Mouse (Mus musculus) lung, embryonic 16.5 days (tissue): ENCODE measurements at regions not wholly inside any gene's neighbourhood (a gene's known extent, or its start where the extent isn't known, plus 50 kb on each side); places are given as distances from the start of the nearest gene placed in this dataset.
A peak's percentile ranks its signal among the peaks of the same experiment; 100 is the strongest.

ENCODE experiments used
- ATAC-seq: fragments of 200-750 bp; cut with Nextera tagmentation; 2 replicates; pipeline ENCODE4 v1.8.0; 2017; ENCODE audit warnings: low read depth, mild to moderate bottlenecking, moderate library complexity
- H3K27ac ChIP-seq: fragments of 300-500 bp; sonication (generic); 2 replicates; pipeline ENCODE4 v1.5.1; 2014; ENCODE audit warnings: mild to moderate bottlenecking, control low read depth, low read length
- H3K27me3 ChIP-seq: fragments of 300-500 bp; sonication (generic); 2 replicates; pipeline ENCODE4 v1.6.1; 2014; ENCODE audit warnings: low read depth, low read length, mixed read lengths; ENCODE audit not compliant: control insufficient read depth, insufficient read depth
- H3K36me3 ChIP-seq: fragments of 300-500 bp; sonication (generic); 2 replicates; pipeline ENCODE4 v1.6.1; 2014; ENCODE audit warnings: low read length; ENCODE audit not compliant: control insufficient read depth, insufficient read depth
- H3K4me1 ChIP-seq: fragments of 300-500 bp; sonication (generic); replicated peaks from 2 replicates; pipeline ENCODE4 v1.6.1; 2014; ENCODE audit warnings: low read length, mixed read lengths; ENCODE audit not compliant: control insufficient read depth, insufficient read depth
- H3K4me2 ChIP-seq: fragments of 300-500 bp; sonication (generic); 2 replicates; pipeline ENCODE4 v1.6.1; 2014; ENCODE audit warnings: low read depth, low read length, control low read depth
- H3K4me3 ChIP-seq: fragments of 300-500 bp; sonication (generic); 2 replicates; pipeline ENCODE4 v1.5.1; 2014; ENCODE audit warnings: mild to moderate bottlenecking, low read length, control low read depth
- H3K9ac ChIP-seq: fragments of 300-500 bp; sonication (generic); 2 replicates; pipeline ENCODE4 v1.6.1; 2014; ENCODE audit warnings: low read length, control low read depth
- H3K9me3 ChIP-seq: fragments of 300-500 bp; sonication (generic); 2 replicates; pipeline ENCODE4 v1.6.1; 2016; ENCODE audit warnings: low read length; ENCODE audit not compliant: control insufficient read depth
- WGBS: fragments of 180-500 bp; shearing (Covaris S2); extraction: QIAGEN DNeasy Blood & Tissue Kit; methylation state at CpG from one replicate; pipeline ENCODE4 v1.1.7; 2014; 5-methylcytosine and 5-hydroxymethylcytosine counted together

- ATAC-seq, result peak; percentile 81
- Histone ChIP-seq H3K4me2 (no peak overlapping the region), H3K27ac (no peak overlapping the region), H3K4me3 (no peak overlapping the region), H3K27me3 (no peaks in the 10 kb centered on the region), H3K9ac (no peak overlapping the region), H3K4me1 (0 out of 2 replicates have a peak, but pooled peaks cover 2% of the 10 kb centered on the region), H3K9me3 (no peaks in the 10 kb centered on the region), H3K36me3 (no peaks in the 10 kb centered on the region)
- WGBS, result 47% methylated on average over 8 of the region's 8 CpGs
Observed at GRCm38 (mm10) chr14:62027751-62028279, 264.6 kb upstream of the Rnaseh2b start.

GRCm38 (mm10) chr14:62030059-62030458 lies 262.3 kb upstream of the Rnaseh2b start:
- ATAC-seq, result peak; percentile 27; the same call in 1 of the 2 replicates
- WGBS, result 36% methylated on average over 7 of the region's 7 CpGs
- Histone ChIP-seq H3K4me1 (0 out of 2 replicates have a peak, but pooled peaks cover 2% of the 10 kb centered on the region), H3K4me3 (no peak overlapping the region), H3K27ac (peak overlapping the region; percentile 29), H3K9ac (no peak overlapping the region), H3K36me3 (no peaks in the 10 kb centered on the region), H3K9me3 (no peaks in the 10 kb centered on the region), H3K4me2 (no peak overlapping the region), H3K27me3 (no peaks in the 10 kb centered on the region)

- Histone ChIP-seq H3K9me3 (no peaks in the 10 kb centered on the region), H3K4me2 (no peak overlapping the region), H3K4me3 (no peak overlapping the region), H3K27ac (no peak overlapping the region), H3K4me1 (0 out of 2 replicates have a peak, but pooled peaks cover 2% of the 10 kb centered on the region), H3K27me3 (no peaks in the 10 kb centered on the region), H3K36me3 (no peaks in the 10 kb centered on the region), H3K9ac (no peak overlapping the region)
- 95% methylated on average over 4 of the region's 4 CpGs for WGBS
- no peak for ATAC-seq
Observed at GRCm38 (mm10) chr14:62033661-62034060, 258.7 kb upstream of the Rnaseh2b start.

- Histone ChIP-seq H3K4me1 (0 out of 2 replicates have a peak, but pooled peaks cover 2% of the 10 kb centered on the region), H3K9me3 (no peaks in the 10 kb centered on the region), H3K36me3 (no peaks in the 10 kb centered on the region), H3K4me3 (no peak overlapping the region), H3K4me2 (no peak overlapping the region), H3K9ac (no peak overlapping the region), H3K27me3 (no peaks in the 10 kb centered on the region), H3K27ac (no peak overlapping the region)
- no peak for ATAC-seq
- 43% methylated on average over 4 of the region's 4 CpGs for WGBS
Observed at GRCm38 (mm10) chr14:62034664-62035063, 257.7 kb upstream of the Rnaseh2b start.

- no peak overlapping the region for H3K27ac ChIP-seq
- no peaks in the 10 kb centered on the region for H3K9me3 ChIP-seq
- ATAC-seq, result no peak
- H3K36me3 ChIP-seq, result no peaks in the 10 kb centered on the region
- WGBS, result 80% methylated on average over 3 of the region's 3 CpGs
- no peak overlapping the region for H3K4me2 ChIP-seq
- no peak overlapping the region for H3K4me3 ChIP-seq
- H3K9ac ChIP-seq, result no peak overlapping the region
- no peaks in the 10 kb centered on the region for H3K27me3 ChIP-seq
- no peaks in the 10 kb centered on the region for H3K4me1 ChIP-seq
Observed at GRCm38 (mm10) chr14:62035416-62035815, 257.0 kb upstream of the Rnaseh2b start.

- 57% methylated on average over 1 of the region's 1 CpGs for WGBS
- Histone ChIP-seq H3K27ac (no peak overlapping the region), H3K9ac (no peak overlapping the region), H3K4me2 (no peak overlapping the region), H3K4me3 (no peak overlapping the region), H3K9me3 (no peaks in the 10 kb centered on the region), H3K36me3 (no peaks in the 10 kb centered on the region), H3K4me1 (no peaks in the 10 kb centered on the region), H3K27me3 (no peaks in the 10 kb centered on the region)
- no peak for ATAC-seq
Observed at GRCm38 (mm10) chr14:62037514-62037913, 254.9 kb upstream of the Rnaseh2b start.

- Histone ChIP-seq H3K4me2 (no peak overlapping the region), H3K27me3 (no peaks in the 10 kb centered on the region), H3K36me3 (no peaks in the 10 kb centered on the region), H3K4me3 (no peak overlapping the region), H3K4me1 (no peaks in the 10 kb centered on the region), H3K9ac (no peak overlapping the region), H3K9me3 (no peaks in the 10 kb centered on the region), H3K27ac (no peak overlapping the region)
- 77% methylated on average over 5 of the region's 5 CpGs for WGBS
- no peak for ATAC-seq
Observed at GRCm38 (mm10) chr14:62037917-62038316, 254.5 kb upstream of the Rnaseh2b start.

GRCm38 (mm10) chr14:62042305-62043116 lies 249.9 kb upstream of the Rnaseh2b start:
- Histone ChIP-seq H3K27ac (no peak overlapping the region), H3K4me3 (no peak overlapping the region), H3K4me2 (no peak overlapping the region; the same call in 1 of the 2 replicates), H3K9ac (no peak overlapping the region), H3K36me3 (no peaks in the 10 kb centered on the region), H3K9me3 (no peaks in the 10 kb centered on the region), H3K4me1 (no peaks in the 10 kb centered on the region), H3K27me3 (no peaks in the 10 kb centered on the region)
- no peak for ATAC-seq
- WGBS, result 66% methylated on average over 11 of the region's 11 CpGs

GRCm38 (mm10) chr14:62043117-62043422 lies 249.3 kb upstream of the Rnaseh2b start:
- H3K27ac ChIP-seq, result no peak overlapping the region
- no peak overlapping the region for H3K9ac ChIP-seq
- H3K4me3 ChIP-seq, result no peak overlapping the region
- H3K4me2 ChIP-seq, result no peak overlapping the region
- no peaks in the 10 kb centered on the region for H3K4me1 ChIP-seq
- ATAC-seq, result no peak
- no peaks in the 10 kb centered on the region for H3K27me3 ChIP-seq
- no peaks in the 10 kb centered on the region for H3K9me3 ChIP-seq
- WGBS, result 93% methylated on average over 4 of the region's 4 CpGs
- no peaks in the 10 kb centered on the region for H3K36me3 ChIP-seq
